In the genomic region with DNA sequence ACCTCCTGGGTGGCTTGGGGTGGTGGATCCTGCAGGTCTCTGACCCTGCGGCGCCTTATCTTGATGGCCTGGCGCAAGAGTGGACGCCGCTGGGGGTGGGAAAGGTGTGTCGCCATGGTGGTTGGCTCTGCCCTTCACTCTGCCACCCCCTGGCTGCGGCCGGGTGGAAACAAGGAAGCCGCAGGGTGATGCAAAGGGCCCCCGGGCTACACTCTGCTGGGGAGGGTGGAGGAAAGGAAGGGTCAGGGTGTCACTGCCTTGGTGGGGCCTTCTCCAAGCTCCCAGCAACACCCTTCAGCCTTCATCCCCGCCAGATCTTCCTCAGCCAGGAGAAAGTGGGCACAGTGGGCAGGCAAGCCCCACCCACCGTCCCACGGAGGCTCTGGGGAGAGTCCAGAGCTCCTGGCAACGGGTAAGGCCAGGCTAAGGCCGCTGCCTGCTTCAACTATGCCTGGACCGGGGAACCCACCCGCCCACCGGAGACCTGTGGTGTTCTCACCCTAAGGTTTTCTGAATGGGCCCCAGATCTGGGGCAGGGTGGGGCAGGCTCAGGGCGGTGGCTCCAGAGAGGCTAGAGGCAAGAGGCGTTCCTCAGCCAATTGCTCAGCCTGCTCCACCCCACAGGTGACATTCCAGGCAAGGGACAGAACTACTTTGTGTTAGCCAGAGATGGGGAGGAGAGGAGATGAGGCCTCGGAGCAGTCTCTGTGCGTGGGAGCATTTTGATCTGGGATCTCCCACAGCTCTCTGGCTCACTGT, we compare ENCODE assay signal across 7 mouse cellular contexts. TPM values are rescaled to one million over a fixed set of nuclear protein-coding genes. Genes with fewer than 3 reads are reported as not detected.
A peak's percentile ranks its signal among the peaks of the same experiment; 100 is the strongest.
DNase-seq lines count a peak whose midpoint lies in the region; ATAC-seq and TF ChIP-seq lines count a peak whose summit lies in the region.

A gene (minus strand): TSS at position 516 of the 759 bp plus-strand sequence.

- TF ChIP-seq EP300 in ES-Bruce4 (IDR thresholded peaks at IDR 0.05; ENCODE audit: insufficient read depth, low read depth, low read length): no peak

- H3K9ac ChIP-seq in ES-Bruce4 (ENCODE audit: low read depth, poor library complexity, severe bottlenecking): peak within 1 kb of the TSS; percentile 19
- peak within 1 kb of the TSS; percentile 67 for H3K9ac ChIP-seq in intestine, embryonic 16.5 days (ENCODE audit: low read depth, low read length)
- H3K9ac ChIP-seq in stomach, embryonic 15.5 days: 0 out of 2 replicates have a peak within 1 kb of the TSS, but pooled peaks have one; percentile 1

- peak within 1 kb of the TSS; percentile 76 for H3K27ac ChIP-seq in ES-Bruce4 (ENCODE audit: insufficient read depth, low read length)
- peak within 1 kb of the TSS; percentile 86 for H3K27ac ChIP-seq in intestine, embryonic 16.5 days (ENCODE audit: low read length)
- peak within 1 kb of the TSS; percentile 89 for H3K27ac ChIP-seq in stomach, embryonic 15.5 days

- peaks cover 31% of the 10 kb centered on the region for H3K36me3 ChIP-seq in ES-Bruce4 (ENCODE audit: control insufficient read depth, insufficient read depth, low read length, poor library complexity, severe bottlenecking)
- H3K36me3 ChIP-seq in erythroblast, embryonic 14.5 days (ENCODE audit: control insufficient read depth): peaks cover 90% of the 10 kb centered on the region
- peaks cover 16% of the 10 kb centered on the region for H3K36me3 ChIP-seq in intestine, embryonic 16.5 days (ENCODE audit: control insufficient read depth, insufficient read depth, low read length)
- H3K36me3 ChIP-seq in stomach, embryonic 15.5 days: peaks cover 33% of the 10 kb centered on the region

- TF ChIP-seq CTCF in ES-Bruce4 (IDR thresholded peaks at IDR 0.05; ENCODE audit: low read depth, low read length): no peak

- H3K27me3 ChIP-seq in ES-Bruce4 (ENCODE audit: control insufficient read depth, insufficient read depth, low read length, poor library complexity, severe bottlenecking): no peaks in the 10 kb centered on the region
- no peaks in the 10 kb centered on the region for H3K27me3 ChIP-seq in erythroblast, embryonic 14.5 days (ENCODE audit: control insufficient read depth)
- no peaks in the 10 kb centered on the region for H3K27me3 ChIP-seq in intestine, embryonic 16.5 days (replicated peaks; ENCODE audit: control insufficient read depth, insufficient read depth, low read length)
- H3K27me3 ChIP-seq in stomach, embryonic 15.5 days (replicated peaks): no peaks in the 10 kb centered on the region

- no peak for TF ChIP-seq POLR2A in ES-Bruce4 (IDR thresholded peaks at IDR 0.05; ENCODE audit: insufficient read depth, low read length)

- WGBS in intestine, embryonic 16.5 days: 52% methylated on average over 22 of the region's 22 CpGs
- WGBS in stomach, embryonic 15.5 days: 54% methylated on average over 22 of the region's 22 CpGs

- DNase-seq in B cell, adult 2 months: peak; percentile 72
- no peak for DNase-seq in retina, embryonic 14.5 days (ENCODE audit: low spot score)

- peak within 1 kb of the TSS; percentile 58 for H3K4me3 ChIP-seq in ES-Bruce4 (ENCODE audit: low read depth, low read length)
- H3K4me3 ChIP-seq in erythroblast, embryonic 14.5 days (replicated peaks): peak within 1 kb of the TSS; percentile 82
- peak within 1 kb of the TSS; percentile 41 for H3K4me3 ChIP-seq in intestine, embryonic 16.5 days (ENCODE audit: low read length)
- peak within 1 kb of the TSS; percentile 28 for H3K4me3 ChIP-seq in stomach, embryonic 15.5 days (replicated peaks)

- H3K9me3 ChIP-seq in ES-Bruce4 (replicated peaks; ENCODE audit: control insufficient read depth, insufficient read depth, low read length, poor library complexity, severe bottlenecking): no peaks in the 10 kb centered on the region
- H3K9me3 ChIP-seq in erythroblast, embryonic 14.5 days (ENCODE audit: control insufficient read depth, low read length): no peaks in the 10 kb centered on the region
- H3K9me3 ChIP-seq in intestine, embryonic 16.5 days (ENCODE audit: control insufficient read depth, low read length): no peaks in the 10 kb centered on the region
- H3K9me3 ChIP-seq in stomach, embryonic 15.5 days: no peaks in the 10 kb centered on the region

- no peaks in the 10 kb centered on the region for H3K4me1 ChIP-seq in ES-Bruce4 (ENCODE audit: control insufficient read depth, insufficient read depth, low read length)
- peaks cover 85% of the 10 kb centered on the region for H3K4me1 ChIP-seq in erythroblast, embryonic 14.5 days (ENCODE audit: control insufficient read depth)
- H3K4me1 ChIP-seq in intestine, embryonic 16.5 days (ENCODE audit: control insufficient read depth, insufficient read depth, low read length): peaks cover 20% of the 10 kb centered on the region
- peaks cover 17% of the 10 kb centered on the region for H3K4me1 ChIP-seq in stomach, embryonic 15.5 days

- peak; percentile 89 for ATAC-seq in intestine, embryonic 16.5 days
- peak; percentile 62 for ATAC-seq in megakaryocyte progenitor cell, adult 5-6 weeks (replicated peaks; ENCODE audit: poor library complexity)
- ATAC-seq in stomach, embryonic 15.5 days (ENCODE audit: insufficient read depth, low FRiP score, low read depth): peak; percentile 82

- H3K4me2 ChIP-seq in intestine, embryonic 16.5 days (ENCODE audit: low read depth, low read length): peak within 1 kb of the TSS; percentile 54
- peak within 1 kb of the TSS; percentile 54 for H3K4me2 ChIP-seq in stomach, embryonic 15.5 days

RNA-seq across cellular contexts. Expression of the gene that starts here (rescaled TPM):
- 4.7 and 5.7 TPM in 2 replicates for polyA plus RNA-seq in ES-Bruce4 (2011; ENCODE audit: insufficient read depth, insufficient read length, low read depth, missing spikeins)
- polyA plus RNA-seq in erythroblast, embryonic 14.5 days (2012): 14.5 and 18.2 TPM in 2 replicates
- polyA plus RNA-seq in intestine, embryonic 16.5 days (2015; fragmentation: Nextera tagmentation; extraction: Ambion mirVana): 6.4 and 7.5 TPM in 2 replicates
- total RNA-seq in megakaryocyte progenitor cell, adult 5-6 weeks (2015): 13.6 and 15.8 TPM in 2 replicates
- 15.5 and 26.1 TPM in 2 replicates for total RNA-seq in megakaryocyte progenitor cell, adult 5-6 weeks (2017)
- 6.5 and 8.0 TPM in 2 replicates for polyA plus RNA-seq in stomach, embryonic 15.5 days (2015; fragmentation: Nextera tagmentation; extraction: Ambion mirVana)

Comparison
In these comparisons a context has a peak if more than half of its experiments do, and no peak if none do; other contexts are left out.
1. H3K4me3 ChIP-seq: peak in every context shown above with its lines; median percentile 82 in erythroblast, embryonic 14.5 days; 58 in ES-Bruce4; 41 in intestine, embryonic 16.5 days; 28 in stomach, embryonic 15.5 days.
2. H3K9ac ChIP-seq: peak in every context shown above with its lines; median percentile 67 in intestine, embryonic 16.5 days; 19 in ES-Bruce4; 1 in stomach, embryonic 15.5 days.